Mouse (Mus musculus) midbrain, embryonic 11.5 days (tissue): ENCODE data around the gene Vegfa. TPM values are rescaled to one million over a fixed set of nuclear protein-coding genes. Genes with fewer than 3 reads are reported as not detected.
A peak's percentile ranks its signal among the peaks of the same experiment; 100 is the strongest.

Source experiments
- ATAC-seq: fragments of 200-750 bp; cut with Nextera tagmentation; 2 replicates; pipeline ENCODE4 v1.8.0; 2017; ENCODE audit warnings: moderate TSS enrichment, moderate library complexity; ENCODE audit not compliant: low FRiP score
- DNase-seq: peaks from one replicate; pipeline ENCODE4 v3.0.0; 2015; ENCODE audit warnings: low spot score; ENCODE audit errors: missing footprints
- H3K27ac ChIP-seq: fragments of 300-500 bp; sonication (generic); 2 replicates; pipeline ENCODE4 v1.5.1; 2014; ENCODE audit warnings: low read depth, low read length
- H3K27me3 ChIP-seq: fragments of 300-500 bp; sonication (generic); 2 replicates; pipeline ENCODE4 v1.6.1; 2014; ENCODE audit warnings: mild to moderate bottlenecking, low read length, moderate library complexity, mixed read lengths; ENCODE audit not compliant: control insufficient read depth, insufficient read depth
- H3K36me3 ChIP-seq: fragments of 300-500 bp; sonication (generic); 2 replicates; pipeline ENCODE4 v1.6.1; 2014; ENCODE audit warnings: mild to moderate bottlenecking, low read length, moderate library complexity, mixed read lengths; ENCODE audit not compliant: control insufficient read depth, insufficient read depth
- H3K4me1 ChIP-seq: fragments of 300-500 bp; sonication (generic); 2 replicates; pipeline ENCODE4 v1.6.1; 2014; ENCODE audit warnings: low read length; ENCODE audit not compliant: control insufficient read depth, insufficient read depth
- H3K4me2 ChIP-seq: fragments of 300-500 bp; sonication (generic); 2 replicates; pipeline ENCODE4 v1.6.1; 2014; ENCODE audit warnings: mild to moderate bottlenecking, moderate library complexity
- H3K4me3 ChIP-seq: fragments of 300-500 bp; sonication (generic); 2 replicates; pipeline ENCODE4 v1.5.1; 2014; ENCODE audit warnings: low read depth, low read length
- H3K9ac ChIP-seq: fragments of 300-500 bp; sonication (generic); 2 replicates; pipeline ENCODE4 v1.6.1; 2014; ENCODE audit warnings: low read length
- H3K9me3 ChIP-seq: fragments of 300-500 bp; sonication (generic); 2 replicates; pipeline ENCODE4 v1.6.1; 2016; ENCODE audit warnings: low read length; ENCODE audit not compliant: control insufficient read depth
- WGBS: fragments of 180-500 bp; shearing (Covaris S2); extraction: QIAGEN DNeasy Blood & Tissue Kit; methylation state at CpG from one replicate; pipeline ENCODE4 v1.1.7; 2014; 5-methylcytosine and 5-hydroxymethylcytosine counted together
- polyA plus RNA-seq: library from polyadenylated mRNA; unstranded; fragments of >200 nt; fragmentation: Nextera tagmentation; extraction: Ambion mirVana; gene quantifications from 2 replicates; pipeline ENCODE4 v1.2.1, GENCODE M21; 2014

Vegfa gene
- polyA plus RNA-seq, 1 experiment from 2014 or later = 2.9 TPM

GRCm38 (mm10) chr17:46041679-46042078 lies 9.5 kb upstream of the Vegfa start:
- Histone ChIP-seq H3K9ac (no peak overlapping the region), H3K9me3 (no peaks in the 10 kb centered on the region), H3K4me3 (no peak overlapping the region), H3K36me3 (no peaks in the 10 kb centered on the region), H3K27me3 (no peaks in the 10 kb centered on the region), H3K27ac (no peak overlapping the region), H3K4me1 (no peaks in the 10 kb centered on the region), H3K4me2 (no peak overlapping the region)
- DNase-seq (no peak), ATAC-seq (no peak)
- WGBS = 89% methylated on average over 3 of the region's 3 CpGs

DNA sequence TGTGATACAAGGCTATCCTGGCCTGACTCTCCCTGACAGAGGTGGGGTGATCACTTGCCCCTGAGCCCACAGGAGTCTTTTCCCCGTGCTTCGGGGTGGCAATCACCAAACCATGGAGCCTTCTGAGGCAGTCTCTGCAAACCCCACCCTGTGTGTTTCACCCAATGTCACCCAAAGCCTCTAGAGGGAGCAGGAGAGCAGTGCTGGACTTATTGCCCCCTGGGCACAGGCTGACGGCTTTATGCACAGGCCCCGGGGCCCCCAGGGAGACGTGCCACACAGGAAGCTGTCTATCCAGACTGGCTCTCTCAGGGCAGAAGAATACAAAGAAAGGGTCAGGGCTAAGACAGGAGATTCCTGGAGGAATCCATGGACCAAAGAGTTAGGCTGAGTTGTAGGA lies 9.1 kb upstream of the Vegfa start:
- DNase-seq (no peak), ATAC-seq (no peak)
- Histone ChIP-seq H3K4me2 (no peak overlapping the region), H3K27me3 (no peaks in the 10 kb centered on the region), H3K27ac (no peak overlapping the region), H3K9me3 (no peaks in the 10 kb centered on the region), H3K36me3 (no peaks in the 10 kb centered on the region), H3K4me3 (no peak overlapping the region), H3K9ac (no peak overlapping the region), H3K4me1 (no peaks in the 10 kb centered on the region)
- WGBS = 66% methylated on average over 5 of the region's 5 CpGs

- no peak overlapping the region for H3K9ac ChIP-seq
- 74% methylated on average over 6 of the region's 6 CpGs for WGBS
- no peaks in the 10 kb centered on the region for H3K27me3 ChIP-seq
- no peak overlapping the region for H3K4me3 ChIP-seq
- H3K4me1 ChIP-seq = no peaks in the 10 kb centered on the region
- H3K36me3 ChIP-seq = no peaks in the 10 kb centered on the region
- no peaks in the 10 kb centered on the region for H3K9me3 ChIP-seq
- no peak overlapping the region for H3K4me2 ChIP-seq
- DNase-seq (no peak), ATAC-seq (no peak)
- H3K27ac ChIP-seq = no peak overlapping the region
These were observed 8.4 kb upstream of the Vegfa start for GRCm38 (mm10) chr17:46040561-46040960.

DNA sequence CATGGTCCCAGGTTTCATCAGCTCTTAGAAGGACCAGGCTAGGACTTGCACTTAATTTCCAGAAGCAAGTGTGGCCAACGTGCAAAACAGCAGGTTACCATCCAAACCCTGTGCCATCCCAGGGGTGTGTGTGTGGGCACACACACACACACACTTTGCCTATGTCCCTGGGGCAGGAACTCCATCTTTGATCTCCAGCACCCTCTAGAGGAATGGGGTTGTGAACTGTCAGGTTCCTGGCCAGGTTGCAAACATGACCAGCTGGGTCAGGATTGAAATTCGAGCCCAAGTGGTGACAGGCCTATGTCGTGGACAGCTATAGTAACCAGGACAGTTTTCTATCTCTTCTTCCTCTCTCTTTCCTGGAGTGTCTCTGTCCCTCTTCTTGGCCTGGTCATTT lies 6.7 kb upstream of the Vegfa start:
- H3K36me3 ChIP-seq = no peaks in the 10 kb centered on the region
- no peaks in the 10 kb centered on the region for H3K9me3 ChIP-seq
- H3K27ac ChIP-seq = no peak overlapping the region
- WGBS = 49% methylated on average over 3 of the region's 3 CpGs
- H3K4me3 ChIP-seq = no peak overlapping the region
- H3K27me3 ChIP-seq = no peaks in the 10 kb centered on the region
- DNase-seq (no peak), ATAC-seq (no peak)
- no peaks in the 10 kb centered on the region for H3K4me1 ChIP-seq
- H3K9ac ChIP-seq = no peak overlapping the region
- H3K4me2 ChIP-seq = no peak overlapping the region

- 91% methylated on average over 6 of the region's 6 CpGs for WGBS
- Histone ChIP-seq H3K27me3 (no peaks in the 10 kb centered on the region), H3K4me2 (no peak overlapping the region), H3K27ac (no peak overlapping the region), H3K4me1 (peaks cover 5% of the 10 kb centered on the region; the same call in 1 of the 2 replicates), H3K4me3 (no peak overlapping the region), H3K36me3 (no peaks in the 10 kb centered on the region), H3K9me3 (no peaks in the 10 kb centered on the region), H3K9ac (no peak overlapping the region)
- no peak for ATAC-seq
- no peak for DNase-seq
These were observed 4.2 kb upstream of the Vegfa start for GRCm38 (mm10) chr17:46036400-46036799.

- 62% methylated on average over 6 of the region's 6 CpGs for WGBS
- no peak overlapping the region for H3K4me3 ChIP-seq
- no peaks in the 10 kb centered on the region for H3K9me3 ChIP-seq
- peaks cover 13% of the 10 kb centered on the region for H3K4me1 ChIP-seq
- H3K9ac ChIP-seq = no peak overlapping the region
- no peak for DNase-seq
- H3K36me3 ChIP-seq = no peaks in the 10 kb centered on the region
- no peak overlapping the region for H3K27ac ChIP-seq
- no peak for ATAC-seq
- H3K27me3 ChIP-seq = no peaks in the 10 kb centered on the region
- H3K4me2 ChIP-seq = no peak overlapping the region
These were observed 1.9 kb upstream of the Vegfa start for GRCm38 (mm10) chr17:46034110-46034509.

- no peak overlapping the region for H3K4me3 ChIP-seq
These were observed 1.4 kb upstream of the Vegfa start for GRCm38 (mm10) chr17:46033607-46034006.

GRCm38 (mm10) chr17:46033122-46033521 lies 953 bp upstream of the Vegfa start:
- no peak overlapping the region for H3K27ac ChIP-seq
- ATAC-seq (no peak), DNase-seq (no peak)
- 45% methylated on average over 6 of the region's 6 CpGs for WGBS
- no peaks in the 10 kb centered on the region for H3K36me3 ChIP-seq
- H3K4me1 ChIP-seq = peaks cover 22% of the 10 kb centered on the region
- no peak overlapping the region for H3K4me2 ChIP-seq
- no peak overlapping the region for H3K4me3 ChIP-seq
- H3K9ac ChIP-seq = peak overlapping the region; percentile 9; the same call in 1 of the 2 replicates
- no peaks in the 10 kb centered on the region for H3K9me3 ChIP-seq
- no peaks in the 10 kb centered on the region for H3K27me3 ChIP-seq

More at GRCm38 (mm10) chr17:46033607-46034006, 1.4 kb upstream of the Vegfa start:
- Histone ChIP-seq H3K9ac (peak overlapping the region; percentile 9; the same call in 1 of the 2 replicates), H3K27ac (no peak overlapping the region), H3K9me3 (no peaks in the 10 kb centered on the region), H3K4me1 (peaks cover 18% of the 10 kb centered on the region), H3K36me3 (no peaks in the 10 kb centered on the region), H3K27me3 (no peaks in the 10 kb centered on the region), H3K4me2 (no peak overlapping the region)
- 26% methylated on average over 2 of the region's 2 CpGs for WGBS
- DNase-seq (no peak), ATAC-seq (no peak)

GRCm38 (mm10) chr17:46031621-46032211 lies 453 bp downstream of the Vegfa start:
- H3K27me3 ChIP-seq = no peaks in the 10 kb centered on the region
- H3K4me1 ChIP-seq = peaks cover 35% of the 10 kb centered on the region
- no peaks in the 10 kb centered on the region for H3K9me3 ChIP-seq
- peak overlapping the region; percentile 89 for H3K4me3 ChIP-seq
- peak overlapping the region; percentile 94 for H3K9ac ChIP-seq
- ATAC-seq (no peak), DNase-seq (no peak)
- H3K27ac ChIP-seq = peak overlapping the region; percentile 64
- under 1% methylated on average over 48 of the region's 50 CpGs for WGBS
- peak overlapping the region; percentile 87 for H3K4me2 ChIP-seq
- H3K36me3 ChIP-seq = no peaks in the 10 kb centered on the region
